Mouse (Mus musculus) hematopoietic multipotent progenitor cell, adult 10-12 weeks (in vitro differentiated cells): ENCODE results near the gene Podnl1. TPM values are rescaled to one million over a fixed set of nuclear protein-coding genes. Genes with fewer than 3 reads are reported as not detected.

Experiments
- polyA plus RNA-seq: library from polyadenylated mRNA; stranded (reverse); fragments of >175 nt; gene quantifications from 2 replicates; pipeline ENCODE4 v1.2.3, GENCODE M21; 2012; ENCODE audit warnings: low replicate concordance

Gene Podnl1
- polyA plus RNA-seq, result 15.7 and 34.9 TPM in 2 replicates

DNA sequence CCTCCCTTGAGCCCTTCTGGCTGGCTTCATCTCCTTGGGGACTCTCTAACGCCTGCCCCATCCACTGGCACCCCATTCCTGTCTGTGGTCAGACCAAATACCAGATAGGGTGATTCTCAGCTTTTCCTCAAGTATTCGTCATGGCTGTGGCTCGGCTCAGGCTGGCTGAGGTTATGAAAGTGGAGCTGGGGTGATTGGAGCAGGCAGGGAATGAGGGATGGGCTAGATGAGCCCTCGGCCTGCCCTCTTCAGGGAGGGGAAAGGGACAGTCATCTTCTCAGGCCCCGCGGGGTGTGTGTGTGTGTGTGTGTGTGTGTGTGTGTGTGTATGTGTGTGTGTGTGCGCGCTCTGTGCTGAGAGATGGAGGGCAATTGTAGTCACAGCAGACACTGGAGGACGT is at the start of gene Podnl1:
Gene Podnl1, plus strand, starts transcription at position 334 of the 400 bp plus-strand sequence.

DNA sequence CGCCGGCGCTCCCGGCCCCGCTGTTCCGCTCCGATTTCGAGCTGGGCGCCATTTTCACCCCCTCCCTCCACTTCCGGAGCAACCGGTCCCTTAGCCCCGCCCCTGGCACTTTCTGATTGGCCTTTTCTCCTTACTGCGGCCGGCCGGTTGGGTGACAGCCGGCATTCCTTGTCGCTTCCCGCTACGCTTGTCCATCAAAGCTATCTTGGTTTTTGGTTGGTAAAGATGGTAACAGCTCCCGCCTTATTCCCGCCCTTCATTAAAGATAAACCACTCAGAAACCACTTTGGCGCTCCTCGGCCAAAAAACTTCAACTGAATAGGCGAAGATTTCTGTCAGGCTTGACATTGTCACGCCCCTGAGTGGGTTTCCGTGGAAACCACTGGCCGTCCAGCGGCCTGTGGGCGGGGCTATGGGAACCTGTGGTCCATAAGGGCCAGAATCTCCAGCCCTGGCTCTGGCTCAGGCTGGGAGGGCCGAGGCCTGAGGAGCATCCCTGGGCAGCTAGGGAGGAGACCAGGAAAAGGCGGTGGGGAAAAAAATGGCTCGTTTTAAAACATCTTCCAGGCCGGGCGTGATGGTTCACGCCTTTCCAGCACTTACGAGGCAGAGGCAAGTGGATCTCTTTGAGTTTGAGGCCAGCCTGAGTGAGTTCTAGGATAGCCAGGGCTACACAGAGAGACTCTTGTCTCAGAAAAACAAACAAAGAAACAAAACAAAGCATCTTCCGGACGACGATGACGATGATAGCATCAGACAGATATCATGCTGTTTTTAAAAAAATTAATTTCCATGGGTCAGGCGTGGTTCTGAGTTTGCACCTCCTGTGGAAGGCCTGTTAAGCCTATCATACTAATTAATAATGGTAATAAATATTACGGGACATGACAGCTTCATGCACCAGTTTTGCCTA is 20.8 kb upstream of the Podnl1 start, which contains the start of gene Dcaf15:
Gene Dcaf15, minus strand, starts transcription at position 72 of the 913 bp plus-strand sequence.

DNA sequence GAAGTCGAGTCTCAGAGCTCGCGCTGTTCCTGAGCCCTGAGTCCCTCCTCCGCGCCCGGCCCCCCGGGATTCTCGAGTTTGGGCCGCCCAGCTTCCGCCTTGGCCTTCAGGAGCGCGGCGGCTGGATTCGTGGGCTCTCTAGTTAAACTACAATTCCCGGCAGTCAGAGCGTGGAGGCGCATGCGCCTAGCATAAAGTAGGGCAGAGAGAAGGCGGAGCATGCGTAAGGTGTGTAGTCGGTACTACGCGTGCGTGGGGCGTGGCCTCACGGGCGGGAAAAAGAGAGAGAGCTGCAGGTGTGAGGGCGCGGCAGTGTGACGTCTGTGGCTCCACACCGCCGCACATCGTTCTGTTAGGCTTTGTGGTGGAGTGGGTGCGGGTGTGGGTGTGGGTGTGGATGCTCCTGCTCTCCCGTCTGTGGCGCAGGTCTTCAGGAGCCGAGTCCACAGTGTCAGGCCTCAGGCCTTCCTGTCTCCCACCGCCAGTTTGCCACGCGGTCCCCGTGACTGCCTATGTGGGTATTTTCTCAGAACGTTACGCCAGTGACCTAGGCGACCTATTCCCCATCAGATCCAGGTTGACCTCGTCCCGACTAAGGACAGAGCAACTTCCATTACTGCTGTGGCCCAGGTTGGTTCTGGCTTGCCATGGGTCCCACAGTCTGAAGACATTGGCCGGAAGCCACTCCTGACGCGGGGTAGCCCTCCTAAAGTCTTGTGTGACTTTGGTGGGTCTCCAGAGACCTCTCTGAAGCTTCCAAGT is 22.2 kb downstream of the Podnl1 start, which contains the start of the genes Cc2d1a and 4930432K21Rik:
Gene Cc2d1a, minus strand, starts transcription at position 168 of the 762 bp plus-strand sequence.
Gene 4930432K21Rik, plus strand, starts transcription at position 257 of the 762 bp plus-strand sequence.

Other genes with a start within 250 kb of the Podnl1 start
- 9.4 and 20.9 TPM in 2 replicates for gene Adgrl1, start 225.9 kb upstream of the Podnl1 start, polyA plus RNA-seq
- 0.90 and 1.4 TPM in 2 replicates for gene Gm10644, start 170.8 kb upstream of the Podnl1 start, polyA plus RNA-seq
- 5.2 and 56.2 TPM in 2 replicates for gene Asf1b, start 170.5 kb upstream of the Podnl1 start, polyA plus RNA-seq
- gene Prkaca, start 153.0 kb upstream of the Podnl1 start, polyA plus RNA-seq, result 22.7 and 25.1 TPM in 2 replicates
- gene Samd1, start 128.3 kb upstream of the Podnl1 start, polyA plus RNA-seq, result 77.6 and 95.6 TPM in 2 replicates
- 0.76 and 0.78 TPM in 2 replicates for gene 1700067K01Rik, start 124.5 kb upstream of the Podnl1 start, polyA plus RNA-seq
- 0.22 and 3.9 TPM in 2 replicates for gene 2210011C24Rik, start 113.8 kb upstream of the Podnl1 start, polyA plus RNA-seq
- 0.13 and 0.14 TPM in 2 replicates for gene Palm3, start 104.5 kb upstream of the Podnl1 start, polyA plus RNA-seq
- 67.1 and 69.8 TPM in 2 replicates for gene Il27ra, start 83.4 kb upstream of the Podnl1 start, polyA plus RNA-seq
- gene Rln3, start 81.0 kb upstream of the Podnl1 start, polyA plus RNA-seq, result 3.7 and 4.7 TPM in 2 replicates
- gene Gm10643, start 60.9 kb upstream of the Podnl1 start, polyA plus RNA-seq, result 0.11 and 0.15 TPM in 2 replicates
- 87.3 and 149 TPM in 2 replicates for gene Rfx1, start 59.2 kb upstream of the Podnl1 start, polyA plus RNA-seq
- 61.7 and 152 TPM in 2 replicates for gene Dcaf15, start 21.2 kb upstream of the Podnl1 start, polyA plus RNA-seq
- 37.2 and 82.2 TPM in 2 replicates for gene Cc2d1a, start 21.9 kb downstream of the Podnl1 start, polyA plus RNA-seq
- 1.4 and 1.5 TPM in 2 replicates for gene 4930432K21Rik, start 22.0 kb downstream of the Podnl1 start, polyA plus RNA-seq
- gene Nanos3, start 59.2 kb downstream of the Podnl1 start, polyA plus RNA-seq, result 0.42 and 0.59 TPM in 2 replicates
- gene Zswim4, start 111.1 kb downstream of the Podnl1 start, polyA plus RNA-seq, result 18.1 and 26.1 TPM in 2 replicates
- 192 and 194 TPM in 2 replicates for gene D8Ertd738e, start 123.7 kb downstream of the Podnl1 start, polyA plus RNA-seq
- 25.3 and 68.4 TPM in 2 replicates for gene Mri1, start 131.3 kb downstream of the Podnl1 start, polyA plus RNA-seq
- gene Ccdc130, start 144.4 kb downstream of the Podnl1 start, polyA plus RNA-seq, result 19.7 and 21.2 TPM in 2 replicates